Mouse (Mus musculus) E14TG2a.4 (cell line): ENCODE results near the gene Gm45233.

Experiments
- CTCF ChIP-seq: conservative IDR thresholded peaks from 2 replicates; pipeline ENCODE4 v1.5.1; 2014; ENCODE audit warnings: low read length
- POU5F1 ChIP-seq: IDR thresholded peaks from 2 replicates; pipeline ENCODE4 v1.6.1; 2014; ENCODE audit warnings: low read length, borderline replicate concordance

DNA sequence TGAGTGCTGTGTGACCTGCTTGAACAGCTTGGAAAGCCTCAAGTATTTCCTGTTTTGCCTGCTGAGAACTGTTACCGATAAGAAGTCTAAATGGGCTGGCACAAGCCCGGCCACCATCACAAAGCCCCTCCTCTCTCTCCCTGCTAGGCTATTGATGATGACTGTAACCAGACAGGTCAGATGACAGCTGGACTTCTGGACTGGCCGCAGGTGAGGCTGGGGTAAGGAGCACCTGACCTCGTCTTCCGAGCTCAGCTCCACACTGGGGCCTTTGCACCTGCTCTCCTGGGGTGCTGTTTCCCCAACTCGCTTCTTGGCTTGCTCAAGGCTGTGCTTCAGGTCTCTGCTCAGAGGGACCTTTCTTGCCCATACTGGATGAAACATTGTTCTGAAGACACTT, 10.4 kb downstream of the Gm45233 start:
- TF ChIP-seq CTCF (no peak), POU5F1 (no peak)
